Mouse (Mus musculus): ENCODE data around the gene Wnt10a.
"Not testable (repeated sequence)": the region's sequence is repeated elsewhere in the genome, so short reads cannot be mapped to it uniquely, and the experiment has no call there.

The Wnt10a gene

DNA sequence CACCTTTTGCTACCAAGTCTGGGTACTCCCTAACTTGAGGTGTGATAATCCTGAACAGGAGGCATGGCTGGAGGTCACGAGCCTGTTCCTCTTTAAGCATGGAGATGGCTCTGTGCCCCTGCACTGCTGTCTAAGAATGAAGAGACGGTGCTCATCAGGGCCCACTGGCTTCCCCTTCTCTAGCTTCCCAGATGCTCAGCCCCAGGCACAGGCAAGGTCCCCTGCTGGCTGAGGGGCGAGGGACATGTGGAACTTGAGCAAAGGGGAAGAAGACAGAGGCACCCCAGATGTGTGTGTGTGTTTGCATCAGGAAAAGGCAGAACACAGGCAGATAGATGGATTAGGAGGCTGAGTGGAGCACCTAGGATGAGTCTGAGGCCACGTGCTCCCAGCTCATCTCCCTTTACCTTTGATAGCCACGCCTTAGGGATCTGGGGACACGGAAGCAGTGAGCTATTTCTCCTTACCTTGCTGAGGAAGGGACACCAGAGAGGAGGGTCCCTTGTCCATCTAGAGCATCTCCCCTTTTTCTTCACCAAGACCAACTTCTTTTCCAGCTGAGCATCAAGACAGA is 2.6 kb upstream of the Wnt10a start:
- DNase-seq, result no peak

- DNase-seq, result no peak
Measured at GRCm38 (mm10) chr1:74790095-74790494, 1.2 kb upstream of the Wnt10a start.

DNA sequence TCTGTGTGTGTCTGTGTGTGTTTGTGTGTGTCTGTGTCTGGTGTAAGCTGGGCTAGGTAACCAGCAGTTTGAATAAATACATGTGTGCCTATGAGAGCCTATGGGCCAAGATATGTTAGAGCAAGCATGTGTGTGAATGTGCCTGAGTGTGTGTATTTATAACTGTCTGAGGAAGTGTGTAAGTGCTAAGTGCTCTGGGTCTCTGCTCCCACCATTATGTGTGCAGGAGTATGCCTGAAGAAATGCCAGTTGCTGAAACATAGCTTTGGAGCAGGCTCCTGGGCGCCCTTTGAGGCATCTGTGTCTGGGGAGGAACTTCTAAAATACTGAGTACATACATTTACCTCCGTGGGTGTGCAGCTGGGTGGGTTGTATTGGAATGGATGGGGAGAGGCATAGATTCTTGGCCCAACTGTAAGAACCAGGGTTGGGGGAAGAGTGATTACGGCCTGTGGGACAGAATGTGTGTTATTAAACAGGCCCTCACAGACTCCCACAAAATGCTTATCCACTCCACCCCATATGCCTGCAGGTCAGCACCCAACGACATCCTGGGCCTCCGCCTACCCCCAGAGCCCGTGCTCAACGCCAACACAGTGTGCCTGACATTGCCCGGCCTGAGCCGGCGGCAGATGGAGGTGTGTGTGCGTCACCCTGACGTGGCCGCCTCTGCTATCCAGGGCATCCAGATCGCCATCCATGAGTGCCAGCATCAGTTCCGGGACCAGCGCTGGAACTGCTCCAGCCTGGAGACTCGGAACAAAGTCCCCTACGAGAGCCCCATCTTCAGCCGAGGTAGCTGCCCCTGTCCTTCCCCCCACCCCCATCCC is 1.7 kb downstream of the Wnt10a start:
- DNase-seq, result no peak

DNA sequence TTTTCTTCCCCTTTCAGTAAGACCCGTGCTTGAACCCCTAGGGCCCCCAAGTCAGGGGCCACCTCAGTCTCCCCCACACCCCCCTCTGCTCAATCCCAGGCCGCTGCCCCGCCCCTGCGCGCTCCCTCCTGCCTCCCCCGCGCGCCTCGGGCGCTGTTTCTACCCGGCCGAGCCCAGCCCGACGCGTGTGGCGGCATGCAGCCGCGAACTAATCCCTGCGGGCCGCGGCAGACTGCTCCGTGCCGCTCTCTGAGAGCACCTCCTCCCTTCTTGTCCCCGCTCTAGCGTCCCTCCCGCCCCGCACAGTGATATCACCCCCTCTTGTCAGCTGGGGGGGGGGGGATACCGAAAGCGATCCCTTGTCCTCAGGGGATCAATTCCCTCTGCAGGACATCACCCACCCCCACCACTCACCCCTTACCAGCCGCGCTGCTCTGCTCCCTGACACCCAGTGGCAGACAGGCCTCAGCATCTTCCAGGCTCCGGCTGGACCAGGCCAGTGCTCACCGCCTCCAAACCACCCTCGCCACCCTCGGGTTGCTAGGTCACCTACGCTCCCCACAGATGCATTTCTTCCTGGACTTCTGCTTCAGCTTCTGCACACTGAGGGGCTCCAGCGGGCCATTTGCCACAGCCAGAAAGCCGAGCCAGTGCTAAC is 3.3 kb downstream of the Wnt10a start:
- DNase-seq, result no peak

DNA sequence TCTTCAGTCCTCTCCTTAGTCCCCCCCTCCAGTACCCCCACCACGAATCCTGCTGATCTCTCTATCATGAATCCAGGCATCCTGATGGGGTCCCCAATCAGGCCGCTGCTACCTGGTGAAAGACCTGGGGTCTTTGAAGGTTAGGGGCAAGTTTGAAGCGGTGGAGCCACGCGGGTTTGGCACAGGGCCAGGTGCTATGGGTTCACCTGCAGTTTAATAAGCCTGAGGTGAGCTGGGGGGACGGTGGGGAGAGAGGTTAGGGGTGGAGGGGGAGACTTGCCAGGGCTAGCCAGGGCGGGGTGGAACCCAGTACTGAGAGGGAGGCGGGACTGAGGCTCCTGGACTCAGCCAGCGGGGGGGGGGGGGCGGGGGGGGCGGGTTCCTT is 3.8 kb downstream of the Wnt10a start:
- DNase-seq, result no peak

GRCm38 (mm10) chr1:74797459-74797858 is 6.1 kb downstream of the Wnt10a start:
- no peak for DNase-seq

GRCm38 (mm10) chr1:74800424-74800888 is 9.1 kb downstream of the Wnt10a start:
- DNase-seq, result no peak

DNA sequence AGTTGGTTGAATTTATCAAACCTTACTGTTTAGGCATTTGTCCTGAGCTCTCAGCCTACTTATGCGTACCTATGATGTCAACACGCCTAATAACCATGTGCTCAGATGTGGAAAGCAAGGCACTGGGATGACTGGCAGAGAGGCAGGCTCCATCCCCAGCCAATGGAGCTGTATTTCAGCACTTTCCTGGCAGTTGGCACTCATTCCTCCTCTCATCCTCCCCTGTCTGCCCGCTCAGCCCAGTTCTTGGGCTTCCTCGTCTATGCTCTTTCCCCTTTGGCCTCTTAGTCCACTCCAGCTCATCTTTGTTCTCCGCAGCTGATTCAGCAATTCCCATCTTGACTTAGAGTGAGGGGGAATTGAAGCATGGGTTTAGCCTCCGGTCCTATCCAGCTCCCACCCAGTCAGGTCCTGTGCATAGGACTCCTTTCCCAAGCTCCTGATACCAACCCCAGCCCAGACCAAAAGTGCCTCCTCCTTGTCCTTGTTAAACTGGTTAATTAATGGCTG is 10.4 kb downstream of the Wnt10a start:
- no peak for DNase-seq

GRCm38 (mm10) chr1:74802795-74803656 is 11.7 kb downstream of the Wnt10a start:
- DNase-seq, result peak; percentile 61

GRCm38 (mm10) chr1:74804211-74804870 is 13.0 kb downstream of the Wnt10a start:
- DNase-seq, result no peak

GRCm38 (mm10) chr1:74805340-74805835 is 14.1 kb downstream of the Wnt10a start:
- no peak for DNase-seq

- DNase-seq, result no peak
Measured at GRCm38 (mm10) chr1:74805843-74806242, 14.5 kb downstream of the Wnt10a start.

DNA sequence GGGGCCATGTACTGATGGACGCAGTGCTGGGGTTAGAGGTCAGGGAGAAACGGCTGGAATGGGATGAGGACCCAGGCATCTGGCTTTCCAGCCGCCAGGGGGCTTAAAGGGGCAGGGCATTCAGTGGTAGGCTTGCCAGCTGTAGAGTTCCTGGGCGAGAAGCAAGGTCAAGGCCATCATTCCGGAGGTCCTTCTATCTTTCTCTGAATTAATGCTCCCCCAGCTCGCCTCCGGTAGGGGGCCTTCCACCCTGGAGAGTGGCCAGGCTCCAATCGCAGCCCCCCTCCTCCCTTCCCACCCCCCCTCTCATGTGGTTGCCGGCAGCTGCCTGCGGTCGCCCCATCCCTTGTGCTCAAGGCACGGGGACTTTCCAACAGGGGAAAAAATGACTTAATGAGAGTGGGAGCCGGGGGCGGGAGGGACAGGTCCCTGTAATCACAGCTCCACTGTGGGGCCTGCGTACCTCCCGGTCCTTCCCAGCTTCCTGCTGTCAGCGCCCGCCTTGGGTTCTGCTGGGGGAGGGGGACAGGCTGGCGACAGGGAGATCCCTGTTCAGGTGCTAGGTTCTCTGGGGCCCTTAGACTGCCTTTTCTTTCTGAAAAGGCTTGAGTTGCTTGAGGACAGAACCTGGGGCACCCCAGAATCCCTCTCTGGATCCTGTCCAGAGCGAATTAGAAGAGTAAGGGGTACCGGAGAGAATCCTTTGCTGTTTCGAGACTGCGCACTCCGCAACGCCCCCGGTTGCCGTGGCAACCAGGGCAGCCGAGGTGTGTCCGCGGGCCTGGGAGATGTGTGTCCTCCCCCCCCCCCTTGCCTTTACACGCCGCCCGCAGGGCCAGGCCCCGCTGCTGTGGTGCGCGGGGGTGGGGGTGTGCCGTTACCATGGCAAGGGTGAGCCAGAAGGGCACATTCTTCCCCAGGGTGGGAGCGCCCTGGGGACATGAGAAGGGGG is 15.3 kb downstream of the Wnt10a start:
- no peak for DNase-seq

GRCm38 (mm10) chr1:74807551-74808071 is 16.3 kb downstream of the Wnt10a start:
- DNase-seq, result no peak

- DNase-seq, result peak; percentile 67
Measured at GRCm38 (mm10) chr1:74808078-74808477, 16.8 kb downstream of the Wnt10a start.

GRCm38 (mm10) chr1:74809007-74809406 is 17.7 kb downstream of the Wnt10a start:
- no peak for DNase-seq

DNA sequence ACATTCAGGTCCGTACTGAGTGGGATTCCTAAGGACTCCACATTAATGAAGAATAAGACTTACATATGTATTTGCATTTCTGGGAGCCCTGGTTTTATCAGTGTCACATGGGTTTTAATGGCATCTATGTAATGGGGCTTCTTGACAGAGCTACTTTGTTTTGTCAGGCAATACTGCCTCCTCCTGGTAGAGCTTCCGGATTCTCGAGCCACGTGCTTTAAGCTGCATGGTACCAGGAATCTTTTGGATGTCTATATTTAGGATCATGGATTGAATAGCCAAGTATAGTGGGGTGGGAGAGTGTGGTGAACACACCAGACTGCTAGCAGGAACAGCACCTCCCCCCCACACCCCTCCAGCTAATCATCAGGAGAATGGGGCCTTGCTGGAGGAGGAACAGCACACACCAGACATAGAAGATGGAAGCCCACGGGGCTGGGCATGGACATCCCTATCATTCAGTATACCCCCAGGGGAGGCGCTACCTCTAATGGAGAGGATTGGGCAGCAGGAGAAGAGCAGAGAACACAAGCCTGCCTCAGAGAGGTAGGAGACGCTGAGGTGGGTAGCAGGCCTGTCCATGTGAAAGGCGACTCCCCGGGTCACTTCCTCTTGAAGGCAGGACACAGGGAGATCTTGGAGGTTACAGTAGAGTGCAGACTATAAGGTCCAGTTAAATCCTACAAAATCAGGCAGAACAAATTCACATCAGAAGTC is 23.8 kb downstream of the Wnt10a start:
- DNase-seq, result no peak

DNA sequence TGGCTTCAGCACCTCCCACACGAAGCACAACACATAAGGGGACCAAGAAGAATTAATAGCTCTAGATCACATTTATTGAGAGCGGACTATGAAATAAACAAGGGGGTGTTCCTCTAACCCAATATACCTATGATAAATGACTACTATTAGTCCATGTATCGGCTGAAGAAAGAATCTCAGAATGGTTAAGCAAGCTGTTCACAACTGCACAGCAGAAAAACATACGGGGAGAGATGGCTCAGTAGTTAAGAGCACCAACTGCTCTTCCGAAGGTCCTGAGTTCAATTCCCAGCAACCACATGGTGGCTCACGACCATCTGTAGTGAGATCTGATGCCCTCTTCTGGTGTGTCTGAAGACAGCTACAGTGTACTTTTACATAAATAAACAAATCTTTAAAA is 24.6 kb downstream of the Wnt10a start:
- DNase-seq, result not testable (repeated sequence)

DNA sequence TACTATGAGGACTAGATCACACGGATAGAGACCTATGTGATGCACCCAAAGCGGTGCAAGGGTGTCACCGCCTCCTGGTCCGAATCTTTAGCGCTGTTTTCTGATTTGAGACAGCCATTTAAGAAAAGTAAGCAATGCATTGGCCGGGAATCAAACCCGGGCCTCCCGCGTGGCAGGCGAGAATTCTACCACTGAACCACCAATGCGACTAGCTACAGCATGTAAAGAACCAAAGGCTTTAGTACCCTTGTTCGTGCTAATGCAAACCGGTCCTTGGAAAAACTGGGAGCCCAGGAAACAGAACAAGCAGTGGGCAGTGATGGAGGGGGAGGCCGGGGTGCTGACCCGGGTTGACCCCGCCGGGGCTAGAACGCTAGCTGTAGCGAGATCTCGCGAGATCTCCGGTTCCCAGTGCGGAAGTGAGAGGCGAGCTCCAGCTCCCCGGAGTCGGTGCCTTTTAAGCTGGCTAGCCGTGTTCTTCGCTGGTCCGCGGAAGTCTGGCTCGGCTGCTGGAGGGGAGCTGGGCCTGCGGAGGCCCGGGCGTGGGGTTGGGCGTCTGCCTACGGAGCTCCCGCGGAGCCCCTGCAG is 25.4 kb downstream of the Wnt10a start:
- DNase-seq, result peak; percentile 88

All from cerebellum, adult 11 months (tissue).